Mouse (Mus musculus) splenic B cell, adult 2 months (primary cell): ENCODE measurements at regions not wholly inside any gene's neighbourhood (a gene's known extent, or its start where the extent isn't known, plus 50 kb on each side); places are given as distances from the start of the nearest gene placed in this dataset.

Experiments used
- DNase-seq: peaks from one replicate; pipeline ENCODE4 v3.0.0-alpha.2; 2011; ENCODE audit warnings: low read depth, low spot score
- H3K27me3 ChIP-seq: 2 replicates; pipeline ENCODE4 v1.6.1; 2012; ENCODE audit warnings: mild to moderate bottlenecking, low read length, moderate library complexity, mixed read lengths; ENCODE audit not compliant: control insufficient read depth, poor library complexity, insufficient read depth, severe bottlenecking
- H3K36me3 ChIP-seq: 2 replicates; pipeline ENCODE4 v1.6.1; 2012; ENCODE audit warnings: mild to moderate bottlenecking, low read length, moderate library complexity, mixed read lengths; ENCODE audit not compliant: control insufficient read depth, poor library complexity, insufficient read depth, severe bottlenecking

DNA sequence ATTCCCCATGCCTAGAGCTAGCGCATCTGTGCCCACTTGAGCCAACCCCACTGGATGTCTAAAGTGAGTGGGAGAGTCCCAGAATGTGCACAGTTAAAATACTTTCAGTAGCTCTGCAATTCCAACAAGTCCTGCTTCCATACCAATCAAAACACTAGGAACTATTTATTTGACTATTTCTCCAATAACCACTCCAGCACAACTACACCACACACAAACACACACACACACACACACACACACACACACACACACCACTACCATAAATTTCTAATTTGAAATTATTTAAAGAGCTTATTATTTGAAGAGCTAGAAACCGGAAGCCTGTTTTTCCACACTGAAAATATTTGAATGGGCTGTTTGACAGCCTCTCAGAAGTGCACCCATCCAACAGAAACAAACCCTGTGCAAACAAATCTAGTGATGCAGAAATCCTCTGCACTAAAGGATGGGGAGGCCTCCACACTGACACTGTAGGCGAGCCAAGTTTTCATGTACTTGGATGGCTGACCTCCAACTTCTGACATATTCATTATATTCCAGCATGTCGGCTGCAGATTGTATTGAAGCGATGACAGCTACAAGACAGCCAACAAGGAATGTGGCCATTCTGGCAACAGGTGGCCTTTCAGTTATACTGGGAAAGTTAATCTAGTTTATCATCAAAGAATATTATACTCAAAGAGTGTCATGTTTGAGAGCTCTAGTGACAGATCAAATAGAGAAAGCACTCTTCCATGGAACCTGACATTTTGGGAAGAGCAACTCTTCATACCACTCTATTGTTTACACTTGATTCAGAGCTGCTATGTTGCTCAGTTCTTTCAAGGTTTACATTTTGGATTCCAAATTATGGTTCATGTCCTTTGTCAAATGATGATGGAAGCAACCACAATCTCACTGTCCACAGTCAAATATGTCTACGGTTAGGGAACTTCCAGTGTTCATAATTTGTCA is 207.7 kb downstream of the Tle4 start:
- no peaks in the 10 kb centered on the region for H3K27me3 ChIP-seq
- peak; percentile 5 for DNase-seq
- no peaks in the 10 kb centered on the region for H3K36me3 ChIP-seq

DNA sequence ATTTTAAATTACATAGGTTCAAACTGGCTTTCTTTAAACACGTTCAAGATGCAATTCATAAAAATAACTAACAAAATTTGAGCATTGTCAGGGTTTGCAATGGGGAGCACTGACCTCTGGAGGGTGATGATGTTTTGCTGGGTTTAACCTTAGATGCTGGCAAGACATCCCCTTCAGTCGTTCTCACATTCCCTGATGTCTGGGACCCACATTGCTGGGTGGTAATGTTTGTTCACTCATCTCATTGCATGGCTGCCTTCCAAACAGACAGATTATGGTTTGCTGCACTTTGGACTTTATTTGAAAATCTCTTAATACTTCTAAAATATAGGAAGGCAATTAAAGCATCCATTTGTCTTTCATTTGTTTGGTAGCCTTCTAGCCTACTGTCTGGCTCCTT is 206.9 kb downstream of the Tle4 start:
- Histone ChIP-seq H3K36me3 (no peaks in the 10 kb centered on the region), H3K27me3 (no peaks in the 10 kb centered on the region)
- no peak for DNase-seq
